Mouse (Mus musculus) E14TG2a.4 (cell line): ENCODE data around the gene Slc16a7.

Experiments
- CTCF ChIP-seq: conservative IDR thresholded peaks from 2 replicates; pipeline ENCODE4 v1.5.1; 2014; ENCODE audit warnings: low read length
- NANOG ChIP-seq: IDR thresholded peaks from 2 replicates; pipeline ENCODE4 v1.6.1; 2014; ENCODE audit warnings: borderline replicate concordance, low read length, mixed read lengths
- POU5F1 ChIP-seq: IDR thresholded peaks from 2 replicates; pipeline ENCODE4 v1.6.1; 2014; ENCODE audit warnings: low read length, borderline replicate concordance

DNA sequence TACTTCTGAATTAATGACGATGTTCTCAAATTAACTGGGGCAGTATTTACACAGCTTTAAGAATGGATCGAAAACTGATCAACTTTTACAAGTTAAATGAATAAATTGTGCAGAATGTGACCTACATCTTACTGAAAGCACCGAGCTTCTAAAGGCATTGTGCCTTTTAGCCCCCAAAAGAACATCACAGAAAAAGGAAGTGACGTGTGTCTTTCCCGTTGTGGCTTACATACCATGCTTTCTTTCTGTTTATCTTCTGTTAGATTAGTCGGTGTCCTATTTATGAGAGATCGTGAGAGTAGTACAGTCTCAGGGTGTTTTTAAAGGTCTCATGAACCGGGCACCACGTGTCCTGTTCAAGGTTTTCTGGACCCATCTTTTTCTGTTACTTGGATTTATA, 98.9 kb downstream of the Slc16a7 start:
- no peak for TF ChIP-seq CTCF
- no peak for TF ChIP-seq NANOG
- TF ChIP-seq POU5F1, result no peak
